Mouse (Mus musculus): Measurements from ENCODE around the gene Lrp2bp. TPM values are rescaled to one million over a fixed set of nuclear protein-coding genes. Genes with fewer than 3 reads are reported as not detected.

Gene Lrp2bp
- total RNA-seq (2015), result 0.09 TPM in 1 of 2 replicates, not detected in the other
- total RNA-seq (2017), result not detected in 2 replicates

- no peak for ATAC-seq (ENCODE audit: poor library complexity, severe bottlenecking)
These were observed at the start of gene Lrp2bp for GRCm38 (mm10) chr8:45999138-45999783. Gene Lrp2bp, plus strand, starts transcription at chr8:45999303.

DNA sequence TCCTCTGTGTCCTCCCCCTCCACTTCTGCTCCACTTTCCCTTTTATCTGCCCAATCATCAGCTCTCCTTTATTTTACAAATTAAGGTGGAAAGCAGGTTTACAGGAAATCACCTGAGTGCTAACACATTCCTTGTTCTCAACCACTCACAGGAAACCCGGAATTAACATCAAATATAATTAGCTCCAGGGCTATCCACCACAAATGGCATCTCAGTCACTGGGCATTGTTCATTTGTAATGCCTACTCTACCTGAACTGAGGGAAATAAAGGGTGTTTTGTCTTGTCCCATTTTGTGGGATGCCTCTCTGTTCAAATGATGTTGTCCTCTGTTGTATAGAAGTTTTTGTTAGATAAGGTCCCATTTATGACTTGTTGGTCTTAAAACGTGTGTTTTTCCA is 48.5 kb upstream of the Lrp2bp start:
- no peak for ATAC-seq (ENCODE audit: poor library complexity, severe bottlenecking)

GRCm38 (mm10) chr8:45970894-45971293 is 28.2 kb upstream of the Lrp2bp start:
- no peak for ATAC-seq (ENCODE audit: poor library complexity, severe bottlenecking)

- ATAC-seq (ENCODE audit: poor library complexity, severe bottlenecking), result no peak
These were observed 25.1 kb upstream of the Lrp2bp start for GRCm38 (mm10) chr8:45973988-45974505.

GRCm38 (mm10) chr8:45975126-45975836 is 23.8 kb upstream of the Lrp2bp start, which contains the start of the genes 1700029J07Rik and Ufsp2:
Gene 1700029J07Rik, minus strand, starts transcription at chr8:45975252.
Gene Ufsp2, plus strand, starts transcription at chr8:45975528.
- ATAC-seq (ENCODE audit: poor library complexity, severe bottlenecking), result peak; percentile 94

DNA sequence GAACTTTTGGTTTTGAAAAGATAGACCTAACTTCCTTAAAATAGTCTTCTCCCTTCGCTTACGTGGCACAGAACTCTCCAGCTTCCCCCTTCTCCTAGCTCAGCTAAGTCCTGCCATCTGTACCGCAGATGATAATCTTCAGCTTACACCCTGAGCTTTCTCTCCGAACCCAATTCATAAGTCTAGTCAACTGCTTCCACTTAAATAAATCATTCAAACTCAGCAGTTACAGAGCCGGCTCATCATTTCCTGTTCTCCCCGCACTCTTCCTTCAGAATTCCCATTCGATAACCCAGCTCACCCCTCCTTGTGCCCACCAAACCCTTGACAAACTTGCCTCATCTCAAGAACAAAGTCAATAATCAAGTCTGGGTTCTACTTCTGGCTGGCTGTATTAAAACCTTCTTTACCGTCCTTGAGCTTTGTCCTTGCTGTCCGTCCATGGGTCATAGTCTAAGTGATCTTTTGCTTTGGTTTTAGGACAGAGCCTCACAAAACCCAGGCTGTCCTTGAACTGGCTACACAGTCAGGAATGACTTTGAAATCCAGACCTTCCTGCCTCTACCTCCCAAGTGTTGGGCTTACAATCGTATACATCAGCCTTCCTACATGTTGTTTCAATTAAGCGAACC is 23.1 kb upstream of the Lrp2bp start:
- peak; percentile 63 for ATAC-seq (ENCODE audit: poor library complexity, severe bottlenecking)

GRCm38 (mm10) chr8:45986665-45987064 is 12.4 kb upstream of the Lrp2bp start:
- no peak for ATAC-seq (ENCODE audit: poor library complexity, severe bottlenecking)

DNA sequence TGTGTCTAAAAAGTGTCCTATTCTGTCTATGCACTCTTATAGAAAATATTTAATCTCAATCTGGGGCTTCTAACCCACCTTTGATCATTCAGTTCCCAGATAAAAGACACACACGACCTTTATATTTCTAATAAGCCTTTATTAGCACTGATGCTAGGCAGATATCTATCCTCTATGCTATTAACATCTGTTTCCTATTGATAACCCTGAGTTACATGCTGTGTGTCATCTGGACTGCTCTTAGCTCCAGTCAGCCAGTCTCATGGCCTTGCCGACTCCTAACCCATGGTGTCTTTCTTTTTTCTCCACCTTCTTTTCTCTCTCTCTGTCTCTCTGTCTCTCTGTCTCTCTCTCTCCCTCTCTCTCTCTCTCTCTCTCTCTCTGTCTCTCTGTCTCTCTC is 10.9 kb upstream of the Lrp2bp start:
- ATAC-seq (ENCODE audit: poor library complexity, severe bottlenecking), result no peak

DNA sequence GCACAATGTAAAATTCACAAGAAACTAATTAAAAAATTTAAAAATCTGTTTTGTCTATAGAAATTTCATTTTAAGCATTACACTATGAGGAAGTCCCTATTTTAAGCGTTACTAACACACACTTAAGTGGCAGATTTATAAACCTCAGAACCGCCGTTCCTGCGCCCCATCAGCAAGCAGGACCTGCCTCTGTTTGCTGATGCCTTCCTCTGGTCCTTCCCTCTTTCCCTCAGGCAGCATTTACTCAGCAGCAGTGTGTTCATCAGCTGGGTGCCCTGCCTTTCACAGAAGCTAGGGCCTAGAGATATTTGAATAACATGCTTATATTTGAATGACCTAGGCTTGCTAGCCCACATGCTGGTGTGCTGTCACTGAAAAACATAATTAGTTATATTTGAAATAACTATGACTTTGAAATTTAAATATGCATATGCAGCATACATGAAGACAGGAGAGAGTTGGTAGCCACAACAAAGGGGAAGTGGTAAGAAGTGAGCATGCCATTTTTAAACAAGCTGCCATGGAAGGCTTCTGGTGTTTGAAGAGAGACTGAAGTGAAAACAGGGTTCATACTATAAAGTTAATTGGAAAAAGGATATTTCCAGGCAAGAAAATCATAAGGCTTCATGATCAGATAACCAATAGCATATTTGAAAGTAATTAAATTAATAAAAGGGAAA is 8.3 kb upstream of the Lrp2bp start:
- ATAC-seq (ENCODE audit: poor library complexity, severe bottlenecking), result peak; percentile 56; the same call in 1 of the 2 replicates

GRCm38 (mm10) chr8:45994111-45994510 is 5.0 kb upstream of the Lrp2bp start:
- peak; percentile 66 for ATAC-seq (ENCODE audit: poor library complexity, severe bottlenecking)

DNA sequence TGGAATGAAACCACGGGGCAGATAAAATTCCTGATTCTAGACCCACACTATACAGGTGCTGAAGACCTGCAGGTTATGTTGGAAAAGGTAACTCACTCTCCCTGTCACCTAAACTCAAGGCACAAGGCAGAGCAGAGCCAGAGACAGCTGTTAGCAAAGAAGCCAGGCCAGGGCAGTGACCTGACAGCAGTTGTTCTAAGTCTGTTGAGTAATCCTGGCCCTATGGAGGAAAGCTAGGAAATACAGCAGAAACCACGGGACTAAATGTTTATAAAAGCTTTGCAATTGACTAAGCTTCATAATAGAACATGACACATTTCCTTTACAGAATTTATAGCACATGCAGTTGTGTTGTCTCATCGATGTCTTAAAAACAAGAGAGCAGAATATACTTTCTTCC is 3.5 kb upstream of the Lrp2bp start:
- ATAC-seq (ENCODE audit: poor library complexity, severe bottlenecking), result no peak

GRCm38 (mm10) chr8:45998228-45998627 is 875 bp upstream of the Lrp2bp start:
- no peak for ATAC-seq (ENCODE audit: poor library complexity, severe bottlenecking)

GRCm38 (mm10) chr8:45999784-46000705 is 942 bp downstream of the Lrp2bp start:
- peak; percentile 93 for ATAC-seq (ENCODE audit: poor library complexity, severe bottlenecking)

- ATAC-seq (ENCODE audit: poor library complexity, severe bottlenecking), result no peak
These were observed 6.5 kb downstream of the Lrp2bp start, which contains the start of gene Ankrd37 for GRCm38 (mm10) chr8:46005596-46005995. Gene Ankrd37, minus strand, starts transcription at chr8:46005707.

- ATAC-seq (ENCODE audit: poor library complexity, severe bottlenecking), result no peak
These were observed 8.1 kb downstream of the Lrp2bp start for GRCm38 (mm10) chr8:46007050-46007672.

DNA sequence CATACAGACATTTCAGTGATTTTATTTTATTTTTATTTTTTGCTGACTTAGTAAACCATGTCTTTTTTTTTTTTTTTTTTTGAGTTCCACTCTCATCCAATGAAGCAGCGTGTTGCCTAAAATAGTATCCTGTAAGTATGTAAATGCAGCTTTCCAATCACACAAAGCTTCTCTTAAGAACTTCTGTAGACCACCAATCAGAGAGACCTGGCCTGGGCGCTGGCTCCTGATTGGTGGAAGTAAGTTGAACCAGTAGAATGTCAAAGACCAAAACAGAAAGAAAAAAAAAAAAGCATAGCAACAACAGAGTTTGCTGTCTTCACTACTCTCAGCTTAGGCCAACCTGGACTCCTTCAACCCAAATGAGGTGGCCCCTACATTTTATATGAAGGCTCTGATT is 11.2 kb downstream of the Lrp2bp start:
- ATAC-seq (ENCODE audit: poor library complexity, severe bottlenecking), result no peak

DNA sequence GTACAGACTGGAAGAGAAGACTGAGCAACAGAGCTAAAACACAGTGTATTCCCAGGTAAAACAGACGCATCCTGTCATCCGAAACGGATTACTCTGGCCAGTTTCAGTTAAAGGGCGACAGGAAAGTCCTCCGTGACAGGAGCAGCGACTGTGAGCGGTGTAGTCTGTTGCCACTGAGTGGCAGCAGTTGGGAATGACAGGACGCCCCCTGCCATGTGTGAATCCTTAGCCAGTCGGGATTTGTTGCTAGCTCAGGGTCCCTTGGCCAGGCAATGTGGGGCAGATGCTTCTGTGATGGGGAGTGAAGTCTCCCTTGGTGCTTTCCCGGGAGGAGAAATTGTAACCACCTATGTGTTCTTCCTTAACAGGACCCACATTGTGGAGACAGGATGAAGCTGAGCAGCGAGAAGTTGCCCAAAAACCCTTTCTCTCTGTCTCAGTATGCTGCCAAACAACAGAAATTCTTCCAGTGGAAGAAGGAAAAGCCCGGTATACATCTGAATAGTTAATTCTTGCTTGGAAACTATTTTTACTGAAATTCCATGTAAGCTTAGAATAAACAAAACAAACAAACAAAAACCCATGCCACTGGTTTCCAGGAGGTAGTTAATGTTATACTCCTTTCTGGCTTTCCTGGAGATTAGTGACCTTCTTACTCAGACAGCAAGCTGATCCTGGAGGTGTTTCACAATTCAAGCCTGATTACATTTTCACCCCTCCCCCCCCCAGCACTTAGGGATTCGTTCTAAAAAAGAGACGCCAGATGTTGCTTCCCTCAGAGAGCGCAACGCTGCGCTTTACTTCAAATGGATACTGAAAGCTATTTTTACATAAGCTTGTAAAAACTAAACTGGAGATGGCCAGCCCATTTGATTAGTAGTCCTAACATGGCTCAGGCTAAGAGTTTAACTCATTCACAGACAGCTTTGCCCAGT is 11.9 kb downstream of the Lrp2bp start:
- no peak for ATAC-seq (ENCODE audit: poor library complexity, severe bottlenecking)

DNA sequence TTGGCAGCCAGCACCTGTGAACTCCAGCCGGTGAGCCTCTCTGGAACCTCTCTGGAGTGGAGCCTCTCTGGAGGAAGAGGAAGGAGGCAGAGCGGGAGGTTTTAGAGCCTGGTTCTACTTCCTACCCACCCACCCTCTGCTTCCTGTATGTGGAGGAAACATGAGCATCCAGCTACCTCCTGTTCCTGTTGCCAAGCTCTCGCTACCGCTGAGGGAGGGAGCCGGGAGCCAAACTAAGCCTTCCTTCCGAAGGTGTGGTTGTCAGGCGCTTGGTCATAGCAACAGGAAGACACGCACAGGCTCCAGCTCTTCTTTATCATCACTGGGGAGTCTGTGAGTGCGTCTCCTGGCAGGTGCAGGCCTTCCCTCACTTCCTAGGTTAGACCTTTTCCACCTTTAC is 23.1 kb downstream of the Lrp2bp start:
- ATAC-seq (ENCODE audit: poor library complexity, severe bottlenecking), result no peak
